Mouse (Mus musculus) neural tube, embryonic 12.5 days (tissue): ENCODE measurements around the gene Cnih3. TPM values are rescaled to one million over a fixed set of nuclear protein-coding genes. Genes with fewer than 3 reads are reported as not detected.

Source experiments
- ATAC-seq: fragments of 200-750 bp; cut with Nextera tagmentation; 2 replicates; pipeline ENCODE4 v1.8.0; 2017; ENCODE audit warnings: low read depth, mild to moderate bottlenecking, moderate TSS enrichment, moderate library complexity; ENCODE audit not compliant: low FRiP score
- H3K27ac ChIP-seq: fragments of 300-500 bp; sonication (generic); 2 replicates; pipeline ENCODE4 v1.5.1; 2016
- H3K27me3 ChIP-seq: fragments of 300-500 bp; sonication (generic); replicated peaks from 2 replicates; pipeline ENCODE4 v1.6.1; 2016; ENCODE audit warnings: mild to moderate bottlenecking
- H3K36me3 ChIP-seq: fragments of 300-500 bp; sonication (generic); 2 replicates; pipeline ENCODE4 v1.6.1; 2016; ENCODE audit warnings: mild to moderate bottlenecking
- H3K4me1 ChIP-seq: fragments of 300-500 bp; sonication (generic); 2 replicates; pipeline ENCODE4 v1.6.1; 2016
- H3K4me2 ChIP-seq: fragments of 300-500 bp; sonication (generic); replicated peaks from 2 replicates; pipeline ENCODE4 v1.6.1; 2016; ENCODE audit warnings: mild to moderate bottlenecking
- H3K4me3 ChIP-seq: fragments of 300-500 bp; sonication (generic); 2 replicates; pipeline ENCODE4 v1.5.1; 2016
- H3K9ac ChIP-seq: fragments of 300-500 bp; sonication (generic); 2 replicates; pipeline ENCODE4 v1.6.1; 2016; ENCODE audit warnings: mild to moderate bottlenecking
- H3K9me3 ChIP-seq: fragments of 300-500 bp; sonication (generic); 2 replicates; pipeline ENCODE4 v1.6.1; 2016; ENCODE audit warnings: mild to moderate bottlenecking
- WGBS: fragments of 180-500 bp; shearing (Covaris S2); methylation state at CpG from one replicate; pipeline ENCODE4 v1.1.7; 2016; 5-methylcytosine and 5-hydroxymethylcytosine counted together
- polyA plus RNA-seq: library from polyadenylated mRNA; unstranded; fragments of >200 nt; fragmentation: Nextera tagmentation; extraction: Ambion mirVana; gene quantifications from 2 replicates; pipeline ENCODE4 v1.2.1, GENCODE M21; 2016

The Cnih3 gene
- polyA plus RNA-seq, 1 experiment from 2014 or later, result 4.3 TPM

- Histone ChIP-seq H3K4me2 (no peak overlapping the region), H3K9me3 (no peaks in the 10 kb centered on the region), H3K36me3 (no peaks in the 10 kb centered on the region), H3K4me3 (no peak overlapping the region), H3K27ac (no peak overlapping the region), H3K27me3 (no peaks in the 10 kb centered on the region), H3K4me1 (no peaks in the 10 kb centered on the region; the same call in none of the 2 replicates), H3K9ac (no peak overlapping the region)
- ATAC-seq, result no peak
- WGBS, result 49% methylated on average over 5 of the region's 5 CpGs
Measured at GRCm38 (mm10) chr1:181465027-181465426, 112.6 kb downstream of the Cnih3 start.

- H3K4me1 ChIP-seq, result no peaks in the 10 kb centered on the region; the same call in none of the 2 replicates
- no peaks in the 10 kb centered on the region for H3K36me3 ChIP-seq
- H3K27me3 ChIP-seq, result no peaks in the 10 kb centered on the region
- no peak overlapping the region for H3K27ac ChIP-seq
- ATAC-seq, result no peak
- H3K9ac ChIP-seq, result no peak overlapping the region
- WGBS, result 93% methylated on average over 6 of the region's 6 CpGs
- H3K9me3 ChIP-seq, result 0 out of 2 replicates have a peak, but pooled peaks cover 6% of the 10 kb centered on the region
- no peak overlapping the region for H3K4me3 ChIP-seq
- H3K4me2 ChIP-seq, result no peak overlapping the region
Measured at GRCm38 (mm10) chr1:181466040-181466439, 113.6 kb downstream of the Cnih3 start.

GRCm38 (mm10) chr1:181466601-181467320 lies 114.3 kb downstream of the Cnih3 start:
- ATAC-seq, result 0 out of 2 replicates have a peak, but pooled peaks have one; percentile 21
- 77% methylated on average over 17 of the region's 17 CpGs for WGBS
- Histone ChIP-seq H3K36me3 (no peaks in the 10 kb centered on the region), H3K27me3 (no peaks in the 10 kb centered on the region), H3K4me2 (no peak overlapping the region), H3K27ac (no peak overlapping the region), H3K9ac (no peak overlapping the region), H3K9me3 (peaks cover 13% of the 10 kb centered on the region), H3K4me1 (no peaks in the 10 kb centered on the region; the same call in none of the 2 replicates), H3K4me3 (no peak overlapping the region)

GRCm38 (mm10) chr1:181467321-181467670 lies 114.9 kb downstream of the Cnih3 start:
- peaks cover 15% of the 10 kb centered on the region for H3K9me3 ChIP-seq
- no peaks in the 10 kb centered on the region for H3K36me3 ChIP-seq
- H3K9ac ChIP-seq, result no peak overlapping the region
- no peak overlapping the region for H3K27ac ChIP-seq
- no peak for ATAC-seq
- no peak overlapping the region for H3K4me2 ChIP-seq
- no peaks in the 10 kb centered on the region for H3K27me3 ChIP-seq
- H3K4me1 ChIP-seq, result no peaks in the 10 kb centered on the region; the same call in none of the 2 replicates
- H3K4me3 ChIP-seq, result no peak overlapping the region
- WGBS, result 89% methylated on average over 6 of the region's 6 CpGs

GRCm38 (mm10) chr1:181469415-181469814 lies 117.0 kb downstream of the Cnih3 start:
- 80% methylated on average over 8 of the region's 8 CpGs for WGBS
- Histone ChIP-seq H3K4me3 (no peak overlapping the region), H3K27me3 (no peaks in the 10 kb centered on the region), H3K36me3 (no peaks in the 10 kb centered on the region), H3K27ac (no peak overlapping the region), H3K9ac (no peak overlapping the region), H3K9me3 (peaks cover 15% of the 10 kb centered on the region), H3K4me1 (no peaks in the 10 kb centered on the region; the same call in 1 of the 2 replicates), H3K4me2 (no peak overlapping the region)
- ATAC-seq, result no peak

GRCm38 (mm10) chr1:181476141-181476540 lies 123.7 kb downstream of the Cnih3 start:
- Histone ChIP-seq H3K4me2 (no peak overlapping the region), H3K36me3 (no peaks in the 10 kb centered on the region), H3K27me3 (no peaks in the 10 kb centered on the region), H3K27ac (no peak overlapping the region), H3K9ac (no peak overlapping the region), H3K4me3 (no peak overlapping the region), H3K4me1 (no peaks in the 10 kb centered on the region), H3K9me3 (peaks cover 8% of the 10 kb centered on the region)
- WGBS, result 84% methylated on average over 8 of the region's 8 CpGs
- no peak for ATAC-seq

- Histone ChIP-seq H3K4me1 (no peaks in the 10 kb centered on the region), H3K9ac (no peak overlapping the region), H3K27ac (no peak overlapping the region), H3K27me3 (no peaks in the 10 kb centered on the region), H3K9me3 (peaks cover 3% of the 10 kb centered on the region), H3K4me3 (no peak overlapping the region), H3K4me2 (no peak overlapping the region), H3K36me3 (no peaks in the 10 kb centered on the region)
- no peak for ATAC-seq
- 72% methylated on average over 6 of the region's 6 CpGs for WGBS
Measured at GRCm38 (mm10) chr1:181476557-181476956, 124.1 kb downstream of the Cnih3 start.

- H3K27me3 ChIP-seq, result no peaks in the 10 kb centered on the region
- H3K27ac ChIP-seq, result no peak overlapping the region
- H3K9ac ChIP-seq, result no peak overlapping the region
- peaks cover 6% of the 10 kb centered on the region; the same call in 1 of the 2 replicates for H3K4me1 ChIP-seq
- WGBS, result 73% methylated on average over 5 of the region's 5 CpGs
- ATAC-seq, result no peak
- H3K36me3 ChIP-seq, result no peaks in the 10 kb centered on the region
- no peak overlapping the region for H3K4me3 ChIP-seq
- no peak overlapping the region for H3K4me2 ChIP-seq
- no peaks in the 10 kb centered on the region for H3K9me3 ChIP-seq
Measured at GRCm38 (mm10) chr1:181484696-181485095, 132.3 kb downstream of the Cnih3 start.

GRCm38 (mm10) chr1:181503471-181503870 lies 151.0 kb downstream of the Cnih3 start:
- no peak overlapping the region for H3K4me3 ChIP-seq
- no peak overlapping the region for H3K27ac ChIP-seq
- H3K4me1 ChIP-seq, result no peaks in the 10 kb centered on the region
- H3K27me3 ChIP-seq, result no peaks in the 10 kb centered on the region
- no peaks in the 10 kb centered on the region for H3K36me3 ChIP-seq
- no peak overlapping the region for H3K9ac ChIP-seq
- H3K9me3 ChIP-seq, result no peaks in the 10 kb centered on the region
- H3K4me2 ChIP-seq, result no peak overlapping the region
- 88% methylated on average over 2 of the region's 2 CpGs for WGBS
- no peak for ATAC-seq

GRCm38 (mm10) chr1:181505367-181505766 lies 152.9 kb downstream of the Cnih3 start:
- Histone ChIP-seq H3K4me2 (no peak overlapping the region), H3K9ac (no peak overlapping the region), H3K4me3 (no peak overlapping the region), H3K36me3 (no peaks in the 10 kb centered on the region), H3K27me3 (no peaks in the 10 kb centered on the region), H3K27ac (no peak overlapping the region), H3K4me1 (no peaks in the 10 kb centered on the region), H3K9me3 (no peaks in the 10 kb centered on the region)
- WGBS, result 72% methylated on average over 8 of the region's 8 CpGs
- no peak for ATAC-seq

Other genes starting within 250 kb of the Cnih3 start
- gene Nvl, start 208.4 kb upstream of the Cnih3 start, polyA plus RNA-seq, result 40.1 and 45.6 TPM in 2 replicates
- gene Cnih4, start 207.9 kb upstream of the Cnih3 start, polyA plus RNA-seq, result 69.5 and 69.8 TPM in 2 replicates
- 45.9 and 51.2 TPM in 2 replicates for gene Wdr26, start 140.6 kb upstream of the Cnih3 start, polyA plus RNA-seq
- not detected in 2 replicates for gene Ccdc121, start 158.8 kb downstream of the Cnih3 start, polyA plus RNA-seq
- 0.93 and 1.8 TPM in 2 replicates for gene Dnah14, start 223.9 kb downstream of the Cnih3 start, polyA plus RNA-seq